Mouse (Mus musculus) liver, embryonic 14.5 days (tissue): ENCODE results near the gene Gm10277.
"Not testable (repeated sequence)": the region's sequence is repeated elsewhere in the genome, so short reads cannot be mapped to it uniquely, and the experiment has no call there.

Source experiments
- CTCF ChIP-seq: IDR thresholded peaks from 2 replicates; pipeline ENCODE4 v1.5.1; 2016; ENCODE audit warnings: antibody characterized with exemption, low read depth, control low read depth
- EP300 ChIP-seq: IDR thresholded peaks from 2 replicates; pipeline ENCODE4 v1.6.1; 2016; ENCODE audit warnings: antibody characterized with exemption, low read depth

- not testable (repeated sequence) for TF ChIP-seq CTCF, EP300
Observed at GRCm38 (mm10) chr11:77747103-77747502, 40.4 kb downstream of the Gm10277 start.
